In genomic region chr19:6530359-6530758, GRCm38 (mm10) we compare ENCODE assay signal across 13 mouse cellular contexts. TPM values are rescaled to one million over a fixed set of nuclear protein-coding genes. Genes with fewer than 3 reads are reported as not detected.
DNase-seq lines count a peak whose midpoint lies in the region; ATAC-seq and TF ChIP-seq lines count a peak whose summit lies in the region.
"Had no signal": no experiment of that assay in that cellular context is flagged by ENCODE, and none has a peak within 500 bp of the region (broad histone marks: within the 10 kb centered on the region; RNA-seq: fewer than 3 reads in every experiment).

No protein-coding gene starts in this region.

- H3K4me2 ChIP-seq in heart, embryonic 11.5 days: peak overlapping the region; percentile 38; the same call in 1 of the 2 replicates
- H3K4me2 ChIP-seq in neural tube, embryonic 11.5 days (ENCODE audit: low read depth): peak overlapping the region; percentile 54
- peak overlapping the region; percentile 35; the same call in 1 of the 2 replicates for H3K4me2 ChIP-seq in hindbrain, postnatal 0 days (ENCODE audit: low read depth, low read length)

- no peak for ATAC-seq in heart, embryonic 11.5 days (replicated peaks; ENCODE audit: insufficient number of reproducible peaks, low FRiP score, low TSS enrichment)
- ATAC-seq in neural tube, embryonic 11.5 days (ENCODE audit: insufficient read depth, low FRiP score, low TSS enrichment): 0 out of 2 replicates have a peak, but pooled peaks have one; percentile 29
- ATAC-seq in hindbrain, postnatal 0 days: no peak

- no peak overlapping the region for H3K27ac ChIP-seq in heart, embryonic 11.5 days (ENCODE audit: low read depth, low read length)
- no peak overlapping the region for H3K27ac ChIP-seq in neural tube, embryonic 11.5 days (ENCODE audit: low read depth, low read length)
- H3K27ac ChIP-seq in hindbrain, postnatal 0 days: 0 out of 2 replicates have a peak overlapping the region, but pooled peaks have one; percentile 27
- H3K27ac ChIP-seq: embryonic facial prominence, embryonic 12.5 days; macrophage had no signal

- no peak for TF ChIP-seq CTCF in hindbrain, postnatal 0 days (IDR thresholded peaks at IDR 0.05; ENCODE audit: low read depth)

- no peak overlapping the region for H3K9ac ChIP-seq in heart, embryonic 11.5 days (ENCODE audit: low read depth, low read length)
- no peak overlapping the region; the same call in 1 of the 2 replicates for H3K9ac ChIP-seq in neural tube, embryonic 11.5 days (ENCODE audit: low read length)
- H3K9ac ChIP-seq in hindbrain, postnatal 0 days (replicated peaks; ENCODE audit: low read length): no peak overlapping the region

- no peaks in the 10 kb centered on the region for H3K9me3 ChIP-seq in heart, embryonic 11.5 days (replicated peaks; ENCODE audit: control insufficient read depth, low read length)
- no peaks in the 10 kb centered on the region for H3K9me3 ChIP-seq in neural tube, embryonic 11.5 days (ENCODE audit: control insufficient read depth, low read length)
- H3K9me3 ChIP-seq in hindbrain, postnatal 0 days (ENCODE audit: low read length): no peaks in the 10 kb centered on the region
- H3K9me3 ChIP-seq: embryonic facial prominence, embryonic 12.5 days had no signal

- intact Hi-C loops in left cerebral cortex, postnatal 14 days (cut with DNase I): loop anchor here (5.0 kb wide), 1 partner anchor 33 kb away; no protein-coding TSS in a partner anchor

- DNase-seq in heart, postnatal 4 days: no peak
- DNase-seq in neural tube, embryonic 11.5 days (ENCODE audit: low spot score): peak; percentile 41
- no peak for DNase-seq in neural tube, embryonic 10.5 days (ENCODE audit: extremely low spot score, low spot score)
- no peak for DNase-seq in hindbrain, postnatal 0 days (ENCODE audit: low spot score)
- no peak for DNase-seq in thymus, postnatal 4 days
- DNase-seq in thymus, postnatal 14 days: no peak
- DNase-seq in left cerebral cortex, postnatal 14 days (ENCODE audit: low spot score in 2 of 2): no peak
- DNase-seq: thymus, adult 18-20 months had no signal

- 34% methylated on average over 13 of the region's 13 CpGs for WGBS in heart, embryonic 11.5 days (ENCODE audit: insufficient replicate concordance)
- WGBS in neural tube, embryonic 11.5 days: 15% methylated on average over 13 of the region's 13 CpGs
- WGBS in hindbrain, postnatal 0 days: 20% methylated on average over 13 of the region's 13 CpGs

- H3K4me3 ChIP-seq in heart, embryonic 11.5 days (ENCODE audit: low read depth, low read length): no peak overlapping the region
- 0 out of 2 replicates have a peak overlapping the region, but pooled peaks have one; percentile 1 for H3K4me3 ChIP-seq in neural tube, embryonic 11.5 days (ENCODE audit: low read depth, low read length)
- no peak overlapping the region for H3K4me3 ChIP-seq in hindbrain, postnatal 0 days (ENCODE audit: low read length)

- H3K4me1 ChIP-seq in heart, embryonic 11.5 days (ENCODE audit: control insufficient read depth, insufficient read depth, low read length): peaks cover 13% of the 10 kb centered on the region
- peaks cover 35% of the 10 kb centered on the region for H3K4me1 ChIP-seq in neural tube, embryonic 11.5 days (ENCODE audit: control insufficient read depth, insufficient read depth, low read length)
- peaks cover 40% of the 10 kb centered on the region for H3K4me1 ChIP-seq in hindbrain, postnatal 0 days (ENCODE audit: insufficient read depth, low read length)

- no peaks in the 10 kb centered on the region for H3K36me3 ChIP-seq in heart, embryonic 11.5 days (ENCODE audit: control insufficient read depth, insufficient read depth, low read length)
- H3K36me3 ChIP-seq in neural tube, embryonic 11.5 days (ENCODE audit: control insufficient read depth, insufficient read depth, low read length): no peaks in the 10 kb centered on the region
- peaks cover 8% of the 10 kb centered on the region; the same call in 1 of the 2 replicates for H3K36me3 ChIP-seq in hindbrain, postnatal 0 days (ENCODE audit: insufficient read depth, low read length)
- H3K36me3 ChIP-seq: embryonic facial prominence, embryonic 12.5 days had no signal

- peaks cover 42% of the 10 kb centered on the region for H3K27me3 ChIP-seq in heart, embryonic 11.5 days (ENCODE audit: control insufficient read depth, insufficient read depth, low read length)
- peaks cover 5% of the 10 kb centered on the region; the same call in 1 of the 2 replicates for H3K27me3 ChIP-seq in neural tube, embryonic 11.5 days (ENCODE audit: control insufficient read depth, insufficient read depth, low read length)
- no peaks in the 10 kb centered on the region for H3K27me3 ChIP-seq in hindbrain, postnatal 0 days (ENCODE audit: insufficient read depth, low read length)

RNA-seq across cellular contexts. Expression of gene Slc22a12, which starts 12.5 kb away (rescaled TPM):
- polyA plus RNA-seq in heart, embryonic 11.5 days (2014; fragmentation: Nextera tagmentation; extraction: Ambion mirVana): not detected in 2 replicates
- total RNA-seq in heart, postnatal 4 days (2021): not detected
- polyA plus RNA-seq in neural tube, embryonic 11.5 days (2014; fragmentation: Nextera tagmentation; extraction: Ambion mirVana): not detected in 2 replicates
- total RNA-seq in hindbrain, postnatal 0 days (2014; rRNA removed): 0.21 and 1.2 TPM in 2 replicates
- 0.28 and 0.35 TPM in 2 replicates for polyA plus RNA-seq in hindbrain, postnatal 0 days (2015; fragmentation: Nextera tagmentation; extraction: Ambion mirVana)
- total RNA-seq in left cerebral cortex, postnatal 14 days (2021): under 1 TPM; 0.20 to 0.44 TPM
- total RNA-seq: gastrocnemius, adult 8-10 months; liver, adult 2 months had no signal
- polyA plus RNA-seq: embryonic facial prominence, embryonic 12.5 days; liver, adult 2 months; macrophage had no signal
